Mouse (Mus musculus) left cerebral cortex, adult 8-10 months (tissue): Measurements from ENCODE around the gene Lif. TPM values are rescaled to one million over a fixed set of nuclear protein-coding genes. Genes with fewer than 3 reads are reported as not detected.
A peak's percentile ranks its signal among the peaks of the same experiment; 100 is the strongest.

ENCODE experiments used
- DNase-seq, 2 experiments: peaks; one replicate each; pipeline ENCODE4 v3.0.0; 2022; ENCODE audit warnings: low spot score in 2 of 2
- total RNA-seq, 4 experiments: library from RNA; stranded (reverse); gene quantifications; 2 replicates each; pipeline ENCODE4 v1.2.4; 2022

Gene Lif
- 1 to 10 TPM in 1 of 4 experiments, under 1 TPM in 3; 0.66 to 1.3 (median 0.94) TPM for total RNA-seq

DNA sequence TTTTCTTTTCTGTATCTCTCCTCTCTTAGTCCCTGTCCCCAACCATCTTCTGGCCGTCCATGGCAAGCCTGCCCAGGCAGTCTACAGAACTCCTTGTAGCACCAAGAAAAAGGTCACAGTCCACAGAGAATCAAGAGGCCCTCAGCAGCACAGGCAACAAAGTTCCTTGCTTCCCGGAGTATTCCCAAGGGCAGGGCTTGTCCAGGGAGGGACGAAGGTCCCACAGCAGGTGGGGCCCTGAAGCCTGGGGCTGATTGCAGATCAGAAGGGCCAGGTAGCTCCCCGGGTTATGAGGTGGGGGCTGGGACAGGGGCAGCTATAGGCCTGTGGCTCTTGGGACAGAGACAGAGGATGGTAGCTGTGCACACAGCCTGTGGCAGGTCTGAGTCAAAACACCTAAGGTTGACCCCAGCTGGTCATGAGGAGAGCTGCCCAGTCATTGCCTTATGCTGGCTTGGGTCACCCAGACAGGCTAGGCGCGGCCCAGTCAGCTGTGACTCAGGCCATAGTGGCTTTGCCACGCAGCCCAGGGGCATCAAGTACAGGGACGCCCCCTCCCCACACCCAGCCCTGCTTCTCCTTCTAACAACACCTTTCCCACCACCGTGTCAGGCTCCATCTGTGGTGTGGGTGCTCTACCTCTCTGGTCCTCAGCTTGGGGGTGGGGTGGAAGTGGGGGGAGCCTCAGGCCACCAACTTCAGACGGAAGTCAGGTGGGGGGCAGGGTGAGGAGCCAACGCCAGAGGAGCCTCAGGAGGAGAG is at the start of gene Lif:
Lif (plus strand) TSS at position 712 of the 762 bp plus-strand sequence.
- no peak for DNase-seq

DNA sequence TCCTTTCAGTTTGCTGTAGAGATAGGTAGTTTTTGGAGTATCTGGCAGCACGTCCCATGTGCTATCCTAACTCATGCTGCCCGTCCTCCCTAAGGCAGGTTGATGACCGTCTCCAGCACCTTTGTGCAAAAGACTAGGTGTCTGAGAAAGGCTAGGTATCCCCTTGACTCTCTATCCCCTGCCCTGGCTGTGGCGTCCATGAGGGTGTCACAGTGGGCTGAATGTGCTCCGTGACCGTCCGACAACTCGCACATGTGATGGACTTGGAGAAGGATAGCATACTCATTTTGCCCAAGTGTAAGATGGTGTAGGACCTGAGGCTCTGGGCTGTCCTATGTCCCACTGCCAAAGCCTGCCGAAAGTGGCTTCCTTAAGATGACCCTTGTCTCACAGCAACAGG is 49.7 kb upstream of the Lif start:
- DNase-seq = no peak

DNA sequence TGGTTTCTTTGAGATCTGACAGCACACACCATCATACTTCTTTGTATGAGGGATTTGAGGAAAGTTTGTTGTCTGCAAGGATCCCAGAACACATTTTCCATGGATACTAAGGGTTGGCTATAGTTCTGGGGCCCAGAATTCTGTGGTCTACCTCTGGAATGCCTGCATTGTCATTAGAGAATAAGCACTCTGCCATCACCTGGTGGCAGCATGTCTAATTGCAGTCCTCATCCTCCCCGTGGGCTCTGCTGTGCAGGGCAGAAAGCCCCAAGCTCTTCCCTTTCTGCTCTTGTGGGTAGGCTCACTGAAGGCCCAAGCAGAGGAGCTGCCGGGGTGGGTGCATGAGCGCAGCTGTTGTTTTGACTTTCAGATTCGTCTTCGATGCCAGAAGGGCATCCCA is 47.8 kb upstream of the Lif start:
- no peak for DNase-seq

DNA sequence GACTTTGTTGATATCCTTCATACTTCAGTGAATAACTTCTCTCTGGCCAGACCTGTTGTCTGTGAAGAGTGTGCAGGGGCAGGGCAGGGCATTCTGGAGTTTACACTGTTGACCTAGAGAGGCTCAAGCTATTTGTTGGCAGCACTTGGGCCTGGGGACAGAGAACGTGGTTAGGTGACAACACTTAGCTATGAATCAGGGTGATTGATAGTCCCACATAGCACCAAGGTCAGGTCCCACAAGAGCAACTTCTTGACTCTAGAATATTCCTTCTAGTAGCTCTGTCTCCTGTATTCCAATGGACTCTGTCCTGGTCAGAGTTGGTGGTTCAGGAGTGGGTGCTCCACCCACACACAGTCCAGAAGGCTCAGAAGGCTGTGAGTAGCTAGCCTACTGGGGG is 46.6 kb upstream of the Lif start:
- no peak for DNase-seq

DNA sequence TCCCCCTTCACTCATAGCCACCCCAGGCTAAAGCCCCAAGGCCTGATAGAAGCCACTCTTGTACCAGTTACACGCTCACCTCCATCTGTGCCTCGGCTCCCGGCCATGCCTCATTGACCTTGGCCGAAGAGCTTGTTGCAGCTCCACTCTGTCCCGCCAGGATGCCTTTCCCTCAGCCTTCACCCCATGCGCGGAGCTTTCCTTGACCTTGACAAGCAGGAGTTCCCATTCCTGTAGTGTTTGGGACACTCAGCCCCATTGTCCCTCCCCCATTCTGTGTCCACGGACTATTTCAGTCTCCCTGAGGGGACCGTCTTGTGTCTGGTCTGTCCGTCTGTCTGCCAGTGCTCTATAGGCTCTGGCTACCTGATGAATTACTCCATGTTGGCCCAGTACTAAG is 44.2 kb upstream of the Lif start:
- DNase-seq = no peak

DNA sequence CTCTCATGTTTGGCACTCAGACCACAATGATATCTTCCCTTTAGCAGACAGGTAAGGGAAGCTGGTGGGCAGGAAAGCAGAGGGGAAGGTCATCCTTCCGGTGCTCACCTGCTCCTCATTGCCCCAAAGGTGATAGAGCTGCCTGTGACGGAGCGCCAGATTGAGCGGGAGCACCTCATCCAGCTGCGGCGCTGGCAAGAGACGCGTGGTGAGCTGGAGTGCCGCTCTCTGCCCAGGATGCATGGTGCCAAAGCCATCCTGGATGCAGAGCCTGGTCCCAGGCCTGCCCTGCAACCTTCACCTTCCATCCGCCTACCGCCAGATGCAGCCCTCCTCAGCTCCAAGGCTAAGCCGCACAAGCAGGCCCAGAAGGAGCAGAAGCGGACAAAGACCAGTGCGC is 42.8 kb upstream of the Lif start:
- DNase-seq = no peak

DNA sequence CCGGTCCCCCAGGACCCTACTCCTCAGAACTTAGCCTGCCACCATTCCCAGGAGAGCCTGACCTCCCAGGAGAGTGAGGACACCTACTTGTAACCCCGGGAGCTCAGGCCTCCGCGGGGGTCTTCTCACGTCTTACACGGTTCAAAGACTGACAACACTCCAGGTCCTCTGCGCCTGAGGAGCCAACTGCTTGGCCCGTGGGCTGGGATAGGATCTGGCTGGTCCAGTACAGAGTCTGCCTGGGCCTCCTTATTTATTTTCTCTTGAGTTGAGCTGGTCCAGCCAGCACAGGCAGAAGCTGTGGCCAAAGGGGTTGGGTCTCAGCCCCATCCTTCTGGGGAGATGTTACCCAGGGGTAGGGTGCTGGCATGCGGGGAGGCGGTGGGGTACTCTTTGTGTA is 42.3 kb upstream of the Lif start:
- no peak for DNase-seq

DNA sequence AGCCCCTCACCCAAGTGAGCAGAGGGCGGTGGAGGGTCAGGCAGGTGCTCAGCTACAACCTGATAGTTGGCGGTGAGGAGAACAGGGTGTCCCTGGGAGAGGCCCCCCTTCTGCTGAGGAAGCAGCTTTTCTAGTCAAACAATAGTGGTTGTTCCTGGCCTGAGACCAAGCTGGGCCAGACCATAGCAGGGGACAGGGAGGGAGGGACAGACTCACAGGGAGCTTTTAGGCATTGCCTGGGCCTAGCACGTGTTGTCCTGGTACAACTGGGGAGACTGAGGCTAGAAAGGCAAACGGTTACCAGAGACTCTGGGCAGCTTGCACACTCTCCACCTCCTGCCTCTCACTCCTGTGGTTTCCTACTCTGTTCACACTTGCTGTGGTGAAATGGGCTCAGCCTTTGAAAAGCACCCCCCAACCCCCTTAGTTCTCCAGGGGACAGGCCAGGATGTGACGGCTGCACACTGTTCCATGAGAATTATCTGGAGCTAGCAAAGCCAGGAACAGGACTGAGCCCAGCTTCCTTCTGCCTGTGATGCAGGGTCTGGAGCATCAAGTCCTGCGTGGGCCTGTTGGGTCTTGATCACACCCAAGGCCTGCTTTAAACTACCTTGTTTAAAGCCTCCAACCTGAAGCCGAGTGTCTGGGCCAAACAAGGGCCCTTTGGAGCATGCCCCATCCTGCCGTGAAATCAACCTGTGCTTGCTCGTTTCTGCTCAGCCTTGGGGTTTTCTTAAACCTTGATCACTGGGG is 40.9 kb upstream of the Lif start:
- no peak for DNase-seq

DNA sequence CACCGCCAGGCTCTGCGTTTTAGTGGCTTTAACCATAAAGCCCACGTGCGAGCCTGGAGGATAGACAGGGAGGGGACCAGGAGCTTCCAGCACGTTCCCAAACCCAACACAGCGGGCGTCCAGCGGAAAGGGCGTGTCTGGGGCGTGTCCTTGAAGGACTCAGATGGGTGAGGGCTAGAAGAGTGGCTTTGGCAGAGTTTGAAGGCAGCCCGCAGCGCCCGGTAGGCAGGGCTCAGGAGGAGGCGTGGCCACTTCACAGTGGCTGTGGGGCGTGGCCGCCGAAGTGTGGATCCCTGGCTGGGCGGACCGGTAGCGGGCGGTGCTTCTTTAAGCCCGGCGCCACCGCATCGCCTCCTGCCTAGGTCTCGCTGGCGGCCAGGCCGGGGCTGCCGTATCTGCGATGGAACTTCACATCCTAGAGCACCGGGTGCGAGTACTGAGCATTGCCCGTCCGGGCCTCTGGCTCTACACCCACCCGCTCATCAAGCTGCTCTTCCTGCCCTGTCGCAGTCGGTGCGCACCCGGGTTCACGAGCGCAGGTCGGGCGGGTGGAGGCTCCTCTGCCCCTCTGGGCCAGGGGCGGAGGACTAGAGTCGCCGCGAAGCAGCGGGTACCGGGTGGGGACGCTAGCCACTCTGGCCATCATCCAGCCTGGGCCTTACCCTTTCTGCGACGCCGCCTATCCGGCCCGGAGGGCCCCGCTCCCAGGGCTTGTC is 39.3 kb upstream of the Lif start, which contains the start of gene Castor1:
Castor1 (plus strand) TSS at position 312 of the 716 bp plus-strand sequence.
- DNase-seq = peak; percentile 39 to 54

DNA sequence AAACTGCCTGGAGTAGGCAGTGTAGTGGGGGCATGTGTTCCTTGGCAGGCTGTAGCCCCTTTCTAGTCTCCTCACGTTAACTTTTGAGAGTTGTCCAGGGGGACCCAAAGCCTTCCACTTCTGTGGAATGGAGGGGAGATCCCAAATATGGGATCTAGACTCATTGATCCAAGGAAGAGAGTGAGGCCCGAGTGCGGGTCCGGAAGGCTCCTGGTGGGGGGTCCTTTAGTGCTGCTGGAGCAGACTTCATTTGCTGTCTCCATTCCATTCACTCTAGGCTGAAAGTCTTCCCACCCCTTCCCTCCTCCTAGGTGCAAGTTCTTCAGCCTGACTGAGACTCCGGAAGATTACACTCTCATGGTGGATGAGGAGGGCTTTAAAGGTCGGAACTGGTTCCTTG is 38.7 kb upstream of the Lif start:
- DNase-seq = no peak

DNA sequence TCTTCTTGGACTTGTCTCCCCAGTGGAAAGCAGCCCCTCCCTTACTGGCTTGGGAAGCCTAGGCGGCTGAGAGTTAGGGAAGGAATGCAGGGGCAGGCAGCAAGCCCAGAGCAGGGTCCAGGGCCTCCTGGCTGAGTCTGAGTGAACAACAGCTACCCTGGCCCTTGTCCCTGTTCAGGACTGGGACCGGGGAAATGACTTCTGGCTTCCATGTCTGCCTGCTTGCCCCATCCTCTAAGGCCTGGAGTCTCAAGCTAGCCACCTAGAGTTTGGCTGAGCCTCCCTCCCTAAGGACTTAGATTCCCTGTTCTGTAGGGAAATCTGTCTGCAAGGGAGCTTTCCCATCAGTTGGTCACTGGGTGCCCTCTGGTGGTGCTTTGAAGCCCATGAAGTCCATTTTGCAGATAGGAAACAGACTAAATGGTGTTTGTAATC is 38.0 kb upstream of the Lif start:
- peak; percentile 34 to 65 for DNase-seq

DNA sequence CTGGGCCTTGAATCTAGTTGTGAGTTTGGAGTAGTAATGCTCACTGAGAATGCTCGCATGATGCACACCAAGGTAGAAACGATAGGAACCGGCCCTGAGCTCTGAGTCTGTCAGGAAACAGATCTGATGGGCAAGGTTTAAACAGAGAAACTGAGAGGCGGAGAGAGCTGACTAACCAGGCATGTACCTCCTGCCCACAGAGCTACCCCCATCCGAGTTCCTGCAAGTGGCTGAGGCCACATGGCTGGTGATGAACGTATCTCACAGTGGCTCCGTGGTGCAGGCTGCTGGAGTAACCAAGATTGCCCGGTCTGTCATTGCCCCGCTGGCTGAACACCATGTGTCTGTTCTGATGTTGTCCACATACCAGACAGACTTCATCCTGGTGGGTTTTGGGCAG is 37.4 kb upstream of the Lif start:
- DNase-seq = no peak

DNA sequence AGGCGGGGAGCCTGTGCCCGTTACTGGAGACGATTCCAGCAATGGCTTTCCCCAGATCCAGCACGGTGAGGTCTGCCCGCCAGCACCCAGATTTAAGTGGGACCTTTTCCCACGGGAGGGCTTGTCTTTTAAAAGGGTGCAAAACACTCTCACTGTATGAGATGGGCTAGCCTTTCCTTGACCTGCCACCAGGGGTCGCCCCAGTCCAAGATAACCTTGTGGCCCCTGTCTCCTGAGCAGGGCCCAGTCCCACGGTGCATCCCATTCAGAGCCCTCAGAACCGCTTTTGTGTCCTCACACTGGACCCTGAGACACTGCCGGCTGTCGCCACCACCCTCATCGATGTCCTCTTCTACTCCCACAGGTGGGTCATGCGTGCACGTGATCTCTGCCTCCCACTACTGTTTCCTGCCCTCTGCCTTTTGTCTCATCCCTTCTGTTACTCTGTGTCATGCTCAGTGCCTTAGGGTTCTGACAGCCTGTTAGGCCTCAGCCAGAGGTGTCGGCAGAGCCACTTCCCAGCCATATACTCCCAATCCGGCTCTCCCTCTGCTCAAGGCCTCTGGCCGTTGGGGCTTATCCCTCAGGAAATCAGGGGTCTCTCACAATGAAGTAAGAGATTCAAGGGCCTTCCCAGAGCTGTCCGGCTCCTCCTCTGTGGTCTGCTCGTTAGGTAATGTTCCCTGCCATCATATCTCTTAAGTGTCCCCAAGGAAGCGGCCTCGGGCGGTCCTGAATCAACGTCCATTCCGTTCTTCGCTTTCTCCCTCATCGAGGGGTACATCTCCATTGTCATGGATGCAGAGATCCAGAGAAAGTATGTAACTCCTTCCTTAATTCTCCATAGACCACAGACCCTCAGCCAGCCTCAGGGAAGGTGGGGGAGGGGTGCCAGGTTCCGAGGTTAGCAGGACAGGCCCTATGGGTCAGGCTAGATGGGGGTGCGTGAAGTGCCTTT is 36.6 kb upstream of the Lif start:
- peak in 1 of 2 experiments; percentile 54 for DNase-seq

DNA sequence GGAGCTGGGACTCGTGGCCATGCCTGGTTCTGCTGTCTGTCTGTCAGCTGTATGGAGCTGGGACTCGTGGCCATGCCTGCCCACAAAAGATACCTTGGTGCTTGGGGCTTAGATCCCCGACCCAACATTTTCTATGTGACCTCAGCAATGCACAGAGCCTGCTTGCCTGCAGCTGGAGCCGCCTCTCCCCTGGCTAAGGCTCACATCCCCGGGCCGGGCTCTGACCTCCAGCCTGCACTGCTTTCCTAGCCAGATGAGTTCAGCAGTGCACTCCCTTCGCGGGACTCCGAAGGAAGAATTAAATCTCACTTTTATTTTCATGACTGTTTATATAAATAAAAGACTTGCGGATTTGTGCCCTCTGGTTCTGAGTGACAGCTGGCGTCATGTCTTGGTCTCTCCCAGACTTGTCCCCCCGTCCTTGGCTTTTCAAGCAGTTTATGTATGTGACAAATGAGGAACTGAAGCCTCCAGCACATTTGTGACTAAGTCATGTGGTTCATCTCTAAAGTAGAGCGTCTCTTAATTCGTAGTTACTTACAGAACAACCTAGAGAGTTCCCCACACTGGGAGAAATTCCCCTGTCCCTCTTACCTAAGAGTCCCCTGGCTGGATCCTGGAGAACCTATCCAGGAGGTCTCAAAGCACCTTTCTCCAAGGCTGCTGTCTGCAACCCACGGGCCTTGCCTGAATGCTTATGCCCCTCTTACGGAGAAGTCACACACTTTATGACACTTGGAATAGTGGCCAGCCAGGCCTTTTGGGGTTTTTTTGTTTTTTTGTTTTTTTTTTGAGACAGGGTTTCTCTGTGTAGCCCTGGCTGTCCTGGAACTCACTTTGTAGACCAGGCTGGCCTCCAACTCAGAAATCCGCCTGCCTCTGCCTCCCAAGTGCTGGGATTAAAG is 35.1 kb upstream of the Lif start:
- DNase-seq = no peak

DNA sequence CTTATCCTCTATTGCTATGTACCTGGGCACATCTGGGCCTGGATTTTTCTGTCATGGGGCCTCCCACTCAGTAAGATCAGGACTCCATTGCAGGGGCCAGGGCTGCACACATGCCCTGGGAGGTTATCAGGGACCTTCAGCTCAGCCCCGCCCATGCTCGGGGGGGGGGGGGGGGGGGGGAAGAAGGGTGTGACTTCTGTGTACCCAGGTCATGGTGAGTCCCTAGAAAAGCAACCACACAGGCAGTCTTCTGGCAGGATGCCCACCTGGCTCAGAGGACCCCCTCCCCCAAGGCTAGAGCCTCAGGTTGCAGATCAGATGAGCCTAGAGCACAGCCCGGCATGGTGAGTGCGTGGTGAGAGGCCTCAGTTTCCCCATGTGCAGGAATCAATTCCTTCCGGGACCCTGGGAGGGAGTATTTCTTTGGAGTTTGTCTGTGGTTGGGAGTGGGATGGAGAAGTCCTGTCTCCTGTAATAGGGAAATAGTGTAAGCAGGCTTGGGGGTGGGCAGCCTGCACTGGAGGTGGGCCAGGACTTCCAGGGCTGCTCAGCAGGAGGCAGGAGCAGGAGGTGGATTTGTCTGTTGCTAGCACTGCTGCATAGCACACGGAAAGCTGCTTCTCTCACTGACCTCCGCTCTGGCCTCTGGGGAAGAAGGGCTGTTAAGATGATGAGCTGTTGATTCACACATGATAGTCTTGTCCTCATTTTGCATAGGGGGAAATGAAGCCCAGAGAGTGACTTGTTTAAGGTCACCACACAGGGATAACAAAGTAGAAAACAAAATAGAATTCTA is 33.8 kb upstream of the Lif start:
- DNase-seq = no peak

DNA sequence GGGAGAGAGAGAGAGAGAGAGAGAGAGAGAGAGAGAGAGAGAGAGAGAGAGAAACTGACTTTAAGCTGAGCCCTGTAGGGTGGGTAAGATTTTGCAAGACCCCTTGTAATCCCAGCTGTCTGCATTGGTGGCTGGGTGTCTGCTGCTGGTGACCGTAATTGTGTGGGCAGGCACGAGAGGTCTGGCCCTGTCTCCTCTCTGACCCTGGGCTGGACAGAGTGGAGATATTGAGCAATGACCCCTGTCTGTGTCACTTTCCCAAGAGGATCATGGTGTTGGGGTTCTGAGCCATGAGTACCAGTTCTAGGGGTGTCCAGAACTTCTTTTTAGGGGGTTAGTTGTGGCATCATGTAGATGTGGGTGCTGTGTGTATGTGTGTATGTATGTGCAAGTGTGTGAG is 33.1 kb upstream of the Lif start:
- no peak for DNase-seq

DNA sequence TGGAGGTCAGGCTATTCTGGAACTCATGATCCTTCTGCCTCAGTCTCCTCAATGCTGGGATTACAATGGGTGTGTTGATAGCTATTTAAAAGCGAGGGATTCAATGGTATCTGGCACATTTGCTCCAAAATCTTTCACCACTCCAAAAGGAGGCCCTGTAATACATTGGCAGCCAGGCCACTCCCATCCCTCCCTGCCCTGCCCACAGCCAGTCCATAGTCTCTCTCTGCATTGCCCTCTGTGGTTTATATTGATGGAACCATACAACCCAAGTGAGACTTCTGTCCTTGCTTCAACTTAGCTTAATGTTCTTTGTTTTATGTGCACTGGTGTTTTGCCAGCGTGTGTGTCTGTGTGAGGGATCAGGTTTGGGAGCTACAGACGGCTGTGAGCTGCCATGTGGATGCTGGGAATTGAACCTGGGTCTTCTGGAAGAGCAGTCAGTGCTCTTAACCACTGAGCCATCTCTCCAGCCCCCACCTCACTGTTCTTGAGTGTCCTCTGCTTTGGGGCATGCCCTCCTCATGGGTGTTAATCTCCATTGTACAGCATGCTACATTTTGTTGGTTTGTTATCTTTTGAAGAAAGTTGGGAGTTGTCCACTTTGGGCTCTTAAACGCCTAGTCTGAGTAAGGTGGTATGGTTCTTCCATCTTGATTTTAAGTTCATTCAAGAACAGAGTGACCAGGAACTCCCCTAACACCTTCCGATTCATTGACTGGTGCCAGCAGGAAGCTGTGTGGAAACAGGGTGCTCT is 30.6 kb upstream of the Lif start:
- no peak for DNase-seq

DNA sequence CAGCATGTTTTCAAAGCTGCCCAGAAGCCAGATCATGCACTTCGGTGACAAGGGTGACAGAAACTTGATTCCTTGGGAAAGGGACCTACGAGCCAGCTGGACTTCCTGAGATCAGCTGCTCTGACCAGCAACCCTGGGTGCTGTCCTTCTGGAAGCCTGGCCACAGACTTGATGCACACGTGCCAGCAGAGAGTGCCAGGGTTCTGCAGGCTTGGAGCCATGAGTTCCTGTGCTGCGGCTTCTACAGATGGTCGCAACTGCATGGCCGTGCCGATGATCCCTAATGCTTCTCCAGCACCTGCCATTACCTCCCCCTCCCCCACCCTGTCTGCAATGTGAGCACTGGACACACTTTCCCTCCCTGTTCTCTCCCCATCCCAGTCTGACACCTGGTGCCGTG is 28.9 kb upstream of the Lif start:
- DNase-seq = no peak
